Mouse (Mus musculus) neural tube, embryonic 12.5 days (tissue): ENCODE results near the gene Tgoln1. TPM values are rescaled to one million over a fixed set of nuclear protein-coding genes. Genes with fewer than 3 reads are reported as not detected.

ENCODE experiments used
- ATAC-seq: fragments of 200-750 bp; cut with Nextera tagmentation; 2 replicates; pipeline ENCODE4 v1.8.0; 2017; ENCODE audit warnings: low read depth, mild to moderate bottlenecking, moderate TSS enrichment, moderate library complexity; ENCODE audit not compliant: low FRiP score
- H3K27ac ChIP-seq: fragments of 300-500 bp; sonication (generic); 2 replicates; pipeline ENCODE4 v1.5.1; 2016
- H3K27me3 ChIP-seq: fragments of 300-500 bp; sonication (generic); replicated peaks from 2 replicates; pipeline ENCODE4 v1.6.1; 2016; ENCODE audit warnings: mild to moderate bottlenecking
- H3K36me3 ChIP-seq: fragments of 300-500 bp; sonication (generic); 2 replicates; pipeline ENCODE4 v1.6.1; 2016; ENCODE audit warnings: mild to moderate bottlenecking
- H3K4me1 ChIP-seq: fragments of 300-500 bp; sonication (generic); 2 replicates; pipeline ENCODE4 v1.6.1; 2016
- H3K4me2 ChIP-seq: fragments of 300-500 bp; sonication (generic); replicated peaks from 2 replicates; pipeline ENCODE4 v1.6.1; 2016; ENCODE audit warnings: mild to moderate bottlenecking
- H3K4me3 ChIP-seq: fragments of 300-500 bp; sonication (generic); 2 replicates; pipeline ENCODE4 v1.5.1; 2016
- H3K9ac ChIP-seq: fragments of 300-500 bp; sonication (generic); 2 replicates; pipeline ENCODE4 v1.6.1; 2016; ENCODE audit warnings: mild to moderate bottlenecking
- H3K9me3 ChIP-seq: fragments of 300-500 bp; sonication (generic); 2 replicates; pipeline ENCODE4 v1.6.1; 2016; ENCODE audit warnings: mild to moderate bottlenecking
- WGBS: fragments of 180-500 bp; shearing (Covaris S2); methylation state at CpG from one replicate; pipeline ENCODE4 v1.1.7; 2016; 5-methylcytosine and 5-hydroxymethylcytosine counted together
- polyA plus RNA-seq: library from polyadenylated mRNA; unstranded; fragments of >200 nt; fragmentation: Nextera tagmentation; extraction: Ambion mirVana; gene quantifications from 2 replicates; pipeline ENCODE4 v1.2.1, GENCODE M21; 2016

Tgoln1 gene
- polyA plus RNA-seq, 1 experiment from 2014 or later: 36.7 TPM

GRCm38 (mm10) chr6:72623661-72624402 is 7.0 kb upstream of the Tgoln1 start:
- H3K4me2 ChIP-seq: no peak overlapping the region
- no peak overlapping the region for H3K4me3 ChIP-seq
- H3K36me3 ChIP-seq: peaks cover 7% of the 10 kb centered on the region
- WGBS: 85% methylated on average over 8 of the region's 8 CpGs
- H3K27me3 ChIP-seq: no peaks in the 10 kb centered on the region
- no peak overlapping the region for H3K27ac ChIP-seq
- no peak for ATAC-seq
- H3K9ac ChIP-seq: no peak overlapping the region
- H3K4me1 ChIP-seq: no peaks in the 10 kb centered on the region
- H3K9me3 ChIP-seq: no peaks in the 10 kb centered on the region

- Histone ChIP-seq H3K27ac (no peak overlapping the region), H3K4me3 (no peak overlapping the region), H3K9ac (no peak overlapping the region), H3K4me2 (no peak overlapping the region), H3K36me3 (peaks cover 7% of the 10 kb centered on the region), H3K9me3 (no peaks in the 10 kb centered on the region), H3K27me3 (no peaks in the 10 kb centered on the region), H3K4me1 (no peaks in the 10 kb centered on the region)
- ATAC-seq: no peak
- 39% methylated on average over 3 of the region's 3 CpGs for WGBS
Observed at GRCm38 (mm10) chr6:72622917-72623316, 6.1 kb upstream of the Tgoln1 start.

GRCm38 (mm10) chr6:72620920-72621319 is 4.1 kb upstream of the Tgoln1 start:
- 88% methylated on average over 5 of the region's 5 CpGs for WGBS
- H3K9me3 ChIP-seq: no peaks in the 10 kb centered on the region
- no peak overlapping the region for H3K4me2 ChIP-seq
- H3K36me3 ChIP-seq: no peaks in the 10 kb centered on the region
- no peak overlapping the region for H3K4me3 ChIP-seq
- H3K27me3 ChIP-seq: no peaks in the 10 kb centered on the region
- H3K9ac ChIP-seq: no peak overlapping the region
- H3K27ac ChIP-seq: no peak overlapping the region
- H3K4me1 ChIP-seq: peaks cover 2% of the 10 kb centered on the region
- no peak for ATAC-seq

GRCm38 (mm10) chr6:72619734-72620532 is 3.1 kb upstream of the Tgoln1 start:
- no peaks in the 10 kb centered on the region for H3K36me3 ChIP-seq
- no peak overlapping the region for H3K4me3 ChIP-seq
- no peak for ATAC-seq
- no peak overlapping the region for H3K9ac ChIP-seq
- 62% methylated on average over 12 of the region's 12 CpGs for WGBS
- H3K4me1 ChIP-seq: peaks cover 12% of the 10 kb centered on the region
- H3K9me3 ChIP-seq: no peaks in the 10 kb centered on the region
- H3K4me2 ChIP-seq: no peak overlapping the region
- H3K27ac ChIP-seq: no peak overlapping the region
- no peaks in the 10 kb centered on the region for H3K27me3 ChIP-seq

- peak overlapping the region; percentile 76 for H3K4me3 ChIP-seq
- H3K36me3 ChIP-seq: peaks cover 20% of the 10 kb centered on the region
- 29% methylated on average over 25 of the region's 25 CpGs for WGBS
- H3K4me2 ChIP-seq: peak overlapping the region; percentile 96
- peak overlapping the region; percentile 79 for H3K9ac ChIP-seq
- H3K27ac ChIP-seq: no peak overlapping the region
- H3K4me1 ChIP-seq: peaks cover 21% of the 10 kb centered on the region
- H3K9me3 ChIP-seq: no peaks in the 10 kb centered on the region
- no peak for ATAC-seq
- H3K27me3 ChIP-seq: no peaks in the 10 kb centered on the region
Observed at GRCm38 (mm10) chr6:72615561-72616375, 1.0 kb downstream of the Tgoln1 start.

GRCm38 (mm10) chr6:72615151-72615550 is 1.6 kb downstream of the Tgoln1 start:
- H3K4me1 ChIP-seq: peaks cover 21% of the 10 kb centered on the region
- WGBS: 75% methylated on average over 2 of the region's 2 CpGs
- H3K4me3 ChIP-seq: peak overlapping the region; percentile 76
- H3K36me3 ChIP-seq: peaks cover 26% of the 10 kb centered on the region
- peak overlapping the region; percentile 96 for H3K4me2 ChIP-seq
- ATAC-seq: no peak
- no peaks in the 10 kb centered on the region for H3K27me3 ChIP-seq
- H3K9ac ChIP-seq: peak overlapping the region; percentile 79; the same call in 1 of the 2 replicates
- no peak overlapping the region for H3K27ac ChIP-seq
- no peaks in the 10 kb centered on the region for H3K9me3 ChIP-seq

- H3K9ac ChIP-seq: no peak overlapping the region
- no peak for ATAC-seq
- H3K9me3 ChIP-seq: no peaks in the 10 kb centered on the region
- no peak overlapping the region for H3K4me3 ChIP-seq
- peaks cover 64% of the 10 kb centered on the region for H3K36me3 ChIP-seq
- no peaks in the 10 kb centered on the region for H3K27me3 ChIP-seq
- 84% methylated on average over 4 of the region's 4 CpGs for WGBS
- H3K27ac ChIP-seq: no peak overlapping the region
- peaks cover 12% of the 10 kb centered on the region for H3K4me1 ChIP-seq
- H3K4me2 ChIP-seq: no peak overlapping the region
Observed at GRCm38 (mm10) chr6:72610261-72610660, 6.5 kb downstream of the Tgoln1 start.

- H3K4me3 ChIP-seq: no peak overlapping the region
- WGBS: 87% methylated on average over 4 of the region's 4 CpGs
- no peaks in the 10 kb centered on the region for H3K27me3 ChIP-seq
- H3K4me1 ChIP-seq: no peaks in the 10 kb centered on the region
- no peak overlapping the region for H3K9ac ChIP-seq
- no peak for ATAC-seq
- H3K27ac ChIP-seq: no peak overlapping the region
- no peaks in the 10 kb centered on the region for H3K9me3 ChIP-seq
- H3K36me3 ChIP-seq: peaks cover 71% of the 10 kb centered on the region
- no peak overlapping the region for H3K4me2 ChIP-seq
Observed at GRCm38 (mm10) chr6:72608662-72609184, 8.1 kb downstream of the Tgoln1 start.

- no peak overlapping the region for H3K27ac ChIP-seq
- H3K27me3 ChIP-seq: no peaks in the 10 kb centered on the region
- no peaks in the 10 kb centered on the region for H3K9me3 ChIP-seq
- H3K36me3 ChIP-seq: peaks cover 72% of the 10 kb centered on the region
- no peak overlapping the region for H3K4me3 ChIP-seq
- no peak overlapping the region for H3K4me2 ChIP-seq
- no peak overlapping the region for H3K9ac ChIP-seq
- no peaks in the 10 kb centered on the region for H3K4me1 ChIP-seq
- no peak for ATAC-seq
- WGBS: 92% methylated on average over 5 of the region's 5 CpGs
Observed at GRCm38 (mm10) chr6:72607676-72608075, 9.1 kb downstream of the Tgoln1 start.

GRCm38 (mm10) chr6:72607060-72607459 is 9.7 kb downstream of the Tgoln1 start:
- 88% methylated on average over 4 of the region's 4 CpGs for WGBS
- no peak for ATAC-seq
- H3K4me1 ChIP-seq: no peaks in the 10 kb centered on the region
- no peaks in the 10 kb centered on the region for H3K9me3 ChIP-seq
- H3K9ac ChIP-seq: no peak overlapping the region
- H3K4me3 ChIP-seq: no peak overlapping the region
- no peaks in the 10 kb centered on the region for H3K27me3 ChIP-seq
- H3K27ac ChIP-seq: no peak overlapping the region
- H3K36me3 ChIP-seq: peaks cover 69% of the 10 kb centered on the region
- H3K4me2 ChIP-seq: no peak overlapping the region

- WGBS: 91% methylated on average over 2 of the region's 2 CpGs
- no peak overlapping the region for H3K9ac ChIP-seq
- ATAC-seq: no peak
- H3K9me3 ChIP-seq: no peaks in the 10 kb centered on the region
- H3K4me3 ChIP-seq: no peak overlapping the region
- H3K4me2 ChIP-seq: no peak overlapping the region
- peaks cover 2% of the 10 kb centered on the region; the same call in 1 of the 2 replicates for H3K4me1 ChIP-seq
- no peak overlapping the region for H3K27ac ChIP-seq
- H3K27me3 ChIP-seq: no peaks in the 10 kb centered on the region
- H3K36me3 ChIP-seq: peaks cover 40% of the 10 kb centered on the region
Observed at GRCm38 (mm10) chr6:72604066-72604465, 12.7 kb downstream of the Tgoln1 start.

GRCm38 (mm10) chr6:72601732-72602131 is 15.1 kb downstream of the Tgoln1 start:
- ATAC-seq: no peak
- 56% methylated on average over 1 of the region's 1 CpGs for WGBS

More at GRCm38 (mm10) chr6:72601732-72602131, 15.1 kb downstream of the Tgoln1 start:
- no peaks in the 10 kb centered on the region for H3K9me3 ChIP-seq
- H3K4me3 ChIP-seq: no peak overlapping the region
- H3K36me3 ChIP-seq: peaks cover 24% of the 10 kb centered on the region
- no peak overlapping the region for H3K9ac ChIP-seq
- H3K4me2 ChIP-seq: no peak overlapping the region
- no peak overlapping the region for H3K27ac ChIP-seq
- H3K4me1 ChIP-seq: peaks cover 18% of the 10 kb centered on the region
- H3K27me3 ChIP-seq: no peaks in the 10 kb centered on the region
